Comparison of ENCODE assay signal across 9 mouse cellular contexts in the genomic region with DNA sequence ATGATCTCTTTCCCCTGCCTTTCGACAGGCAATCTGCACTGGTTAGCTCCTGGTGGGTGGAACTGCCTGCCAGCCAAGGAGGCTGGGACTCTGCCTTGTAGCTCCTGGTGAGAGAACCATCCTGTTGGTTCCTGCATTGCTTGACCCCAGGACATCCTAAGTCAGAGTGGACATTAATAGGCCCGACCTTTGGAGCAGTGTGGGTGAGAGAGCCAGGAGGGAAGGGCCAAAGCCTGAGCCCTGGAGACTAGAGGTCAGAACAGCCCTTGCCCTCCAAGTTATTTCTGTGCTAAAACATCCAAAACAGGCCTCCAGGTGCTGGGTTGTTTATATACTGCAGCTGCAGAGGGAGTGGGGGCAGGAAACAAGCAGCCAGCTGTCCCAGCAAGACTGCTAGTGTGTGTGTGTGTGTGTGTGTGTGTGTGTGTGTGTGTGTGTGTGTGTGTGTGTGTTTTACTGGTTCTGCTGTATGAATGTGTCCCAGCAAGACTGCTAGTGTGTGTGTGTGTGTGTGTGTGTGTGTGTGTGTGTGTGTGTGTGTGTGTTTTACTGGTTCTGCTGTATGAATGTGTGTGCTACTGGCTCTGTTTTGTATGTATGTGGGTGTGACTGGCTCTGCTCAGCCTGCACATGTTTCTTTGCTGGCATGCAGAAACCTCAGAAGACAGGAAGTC. TPM values are rescaled to one million over a fixed set of nuclear protein-coding genes. Genes with fewer than 3 reads are reported as not detected.
A peak's percentile ranks its signal among the peaks of the same experiment; 100 is the strongest.
DNase-seq lines count a peak whose midpoint lies in the region; ATAC-seq and TF ChIP-seq lines count a peak whose summit lies in the region.
"Had no signal": no experiment of that assay in that cellular context is flagged by ENCODE, and none has a peak within 500 bp of the region (broad histone marks: within the 10 kb centered on the region; RNA-seq: fewer than 3 reads in every experiment).

No protein-coding gene starts in this region.

- peak overlapping the region; percentile 38 for H3K27ac ChIP-seq in heart, adult 2 months
- no peak overlapping the region for H3K27ac ChIP-seq in heart, embryonic 11.5 days (ENCODE audit: low read depth, low read length)
- peak overlapping the region; percentile 6; the same call in 1 of the 2 replicates for H3K27ac ChIP-seq in heart, embryonic 16.5 days (ENCODE audit: low read length)
- H3K27ac ChIP-seq in limb, embryonic 12.5 days = peak overlapping the region; percentile 91
- H3K27ac ChIP-seq in hindbrain, embryonic 14.5 days = no peak overlapping the region

- no peak for TF ChIP-seq CTCF in heart, adult 2 months (IDR thresholded peaks at IDR 0.05)

- no peaks in the 10 kb centered on the region for H3K79me2 ChIP-seq in heart, adult 2 months (replicated peaks; ENCODE audit: control insufficient read depth, insufficient read depth, low read length)

- TF ChIP-seq POLR2A in heart, adult 2 months (IDR thresholded peaks at IDR 0.05; ENCODE audit: insufficient read depth, low read depth, low read length) = no peak

- no peak overlapping the region for H3K9ac ChIP-seq in heart, adult 2 months (ENCODE audit: low read depth, low read length)
- H3K9ac ChIP-seq in heart, embryonic 11.5 days (ENCODE audit: low read depth, low read length) = no peak overlapping the region
- H3K9ac ChIP-seq in heart, embryonic 16.5 days (ENCODE audit: low read length) = no peak overlapping the region
- H3K9ac ChIP-seq in limb, embryonic 12.5 days (replicated peaks) = no peak overlapping the region
- no peak overlapping the region for H3K9ac ChIP-seq in hindbrain, embryonic 14.5 days

- WGBS in heart, adult 2 months = 27% methylated on average over 2 of the region's 2 CpGs
- WGBS in heart, embryonic 11.5 days (ENCODE audit: insufficient replicate concordance) = 41% methylated on average over 2 of the region's 2 CpGs
- 28% methylated on average over 2 of the region's 2 CpGs for WGBS in heart, embryonic 16.5 days
- WGBS in limb, embryonic 12.5 days = 19% methylated on average over 2 of the region's 2 CpGs
- WGBS in hindbrain, embryonic 14.5 days = 77% methylated on average over 2 of the region's 2 CpGs

- peak; percentile 61 to 74 for DNase-seq in heart, adult 2 months
- peak; percentile 23 to 54 for DNase-seq in adrenal gland, postnatal 36 days
- DNase-seq in natural killer cell, adult 2 months (ENCODE audit: low spot score in 2 of 2) = peak; percentile 62 to 79
- no peak for DNase-seq in urinary bladder, postnatal 14 days (ENCODE audit: low spot score)
- DNase-seq in hindbrain, embryonic 14.5 days (ENCODE audit: low spot score) = no peak

- no peaks in the 10 kb centered on the region for H3K9me3 ChIP-seq in heart, embryonic 11.5 days (replicated peaks; ENCODE audit: control insufficient read depth, low read length)
- no peaks in the 10 kb centered on the region for H3K9me3 ChIP-seq in heart, embryonic 16.5 days (replicated peaks; ENCODE audit: control insufficient read depth, low read length)
- H3K9me3 ChIP-seq in limb, embryonic 12.5 days = no peaks in the 10 kb centered on the region
- H3K9me3 ChIP-seq in hindbrain, embryonic 14.5 days (ENCODE audit: control insufficient read depth, low read length) = no peaks in the 10 kb centered on the region

- H3K4me3 ChIP-seq in heart, adult 2 months = no peak overlapping the region
- H3K4me3 ChIP-seq in heart, embryonic 11.5 days (ENCODE audit: low read depth, low read length) = no peak overlapping the region
- no peak overlapping the region for H3K4me3 ChIP-seq in heart, embryonic 16.5 days (ENCODE audit: low read length)
- H3K4me3 ChIP-seq in limb, embryonic 12.5 days (replicated peaks) = no peak overlapping the region
- no peak overlapping the region for H3K4me3 ChIP-seq in hindbrain, embryonic 14.5 days (replicated peaks; ENCODE audit: low read length)

- TF ChIP-seq EP300 in heart, adult 2 months (IDR thresholded peaks at IDR 0.05; ENCODE audit: insufficient read depth, low read depth, low read length) = no peak

- ATAC-seq in heart, embryonic 11.5 days (replicated peaks; ENCODE audit: insufficient number of reproducible peaks, low FRiP score, low TSS enrichment) = no peak
- ATAC-seq in heart, embryonic 16.5 days (replicated peaks; ENCODE audit: extremely low read depth, insufficient read depth, low FRiP score) = peak; percentile 71
- peak; percentile 79 for ATAC-seq in limb, embryonic 12.5 days (ENCODE audit: insufficient number of reproducible peaks, insufficient read depth, low FRiP score, low TSS enrichment, low read depth)
- ATAC-seq in hindbrain, embryonic 14.5 days (ENCODE audit: low FRiP score) = no peak
- ATAC-seq: Patski had no signal

- no peaks in the 10 kb centered on the region for H3K36me3 ChIP-seq in heart, adult 2 months (ENCODE audit: control insufficient read depth, insufficient read depth, low read length)
- no peaks in the 10 kb centered on the region for H3K36me3 ChIP-seq in heart, embryonic 11.5 days (ENCODE audit: control insufficient read depth, insufficient read depth, low read length)
- H3K36me3 ChIP-seq in heart, embryonic 16.5 days (ENCODE audit: control insufficient read depth, insufficient read depth) = no peaks in the 10 kb centered on the region
- no peaks in the 10 kb centered on the region for H3K36me3 ChIP-seq in limb, embryonic 12.5 days
- no peaks in the 10 kb centered on the region for H3K36me3 ChIP-seq in hindbrain, embryonic 14.5 days (replicated peaks; ENCODE audit: control insufficient read depth, insufficient read depth)

- no peak overlapping the region for H3K4me2 ChIP-seq in heart, embryonic 11.5 days
- H3K4me2 ChIP-seq in heart, embryonic 16.5 days (ENCODE audit: low read depth, low read length) = no peak overlapping the region
- no peak overlapping the region for H3K4me2 ChIP-seq in limb, embryonic 12.5 days
- H3K4me2 ChIP-seq in hindbrain, embryonic 14.5 days (replicated peaks) = no peak overlapping the region

- intact Hi-C loops in heart, adult 2 months (cut with DNase I) = loop anchor here (2.0 kb wide), 1 partner anchor 16 kb away; no protein-coding TSS in a partner anchor

- H3K27me3 ChIP-seq in heart, adult 2 months (ENCODE audit: control insufficient read depth, insufficient read depth, low read length) = no peaks in the 10 kb centered on the region
- H3K27me3 ChIP-seq in heart, embryonic 11.5 days (ENCODE audit: control insufficient read depth, insufficient read depth, low read length) = no peaks in the 10 kb centered on the region; the same call in 1 of the 2 replicates
- H3K27me3 ChIP-seq in heart, embryonic 16.5 days (ENCODE audit: control insufficient read depth, insufficient read depth, low read length) = no peaks in the 10 kb centered on the region
- H3K27me3 ChIP-seq in limb, embryonic 12.5 days = no peaks in the 10 kb centered on the region
- no peaks in the 10 kb centered on the region for H3K27me3 ChIP-seq in hindbrain, embryonic 14.5 days (ENCODE audit: control insufficient read depth, insufficient read depth, low read length)
- H3K27me3 ChIP-seq: Patski had no signal

- peaks cover 12% of the 10 kb centered on the region for H3K4me1 ChIP-seq in heart, adult 2 months (ENCODE audit: control insufficient read depth, insufficient read depth, low read length)
- peaks cover 15% of the 10 kb centered on the region for H3K4me1 ChIP-seq in heart, embryonic 11.5 days (ENCODE audit: control insufficient read depth, insufficient read depth, low read length)
- H3K4me1 ChIP-seq in heart, embryonic 16.5 days (ENCODE audit: control insufficient read depth, insufficient read depth, low read length) = peaks cover 10% of the 10 kb centered on the region
- H3K4me1 ChIP-seq in limb, embryonic 12.5 days (replicated peaks) = peaks cover 31% of the 10 kb centered on the region
- peaks cover 10% of the 10 kb centered on the region; the same call in 1 of the 2 replicates for H3K4me1 ChIP-seq in hindbrain, embryonic 14.5 days (replicated peaks; ENCODE audit: control insufficient read depth, insufficient read depth, low read length)

RNA-seq across cellular contexts. Expression of a gene that starts 6.1 kb away (rescaled TPM):
- total RNA-seq in heart, adult 2 months (2021) = 10 to 100 TPM; 40.8 to 47.3 TPM
- 23.5 and 34.7 TPM in 2 replicates for polyA plus RNA-seq in heart, adult 2 months (2012; rRNA removed)
- 22.2 and 24.2 TPM in 2 replicates for polyA plus RNA-seq in heart, embryonic 11.5 days (2014; fragmentation: Nextera tagmentation; extraction: Ambion mirVana)
- 10 to 100 TPM; 66.0 to 74.1 TPM for total RNA-seq in adrenal gland, postnatal 36 days (2021)
- 22.6 and 25.0 TPM in 2 replicates for polyA plus RNA-seq in heart, embryonic 16.5 days (2015; fragmentation: Nextera tagmentation; extraction: Ambion mirVana)
- polyA plus RNA-seq in limb, embryonic 12.5 days (2016; fragmentation: Nextera tagmentation; extraction: Ambion mirVana) = 44.6 and 45.8 TPM in 2 replicates
- 50.8 and 51.5 TPM in 2 replicates for polyA plus RNA-seq in hindbrain, embryonic 14.5 days (2014; fragmentation: Nextera tagmentation; extraction: Ambion mirVana)

RNA-seq across cellular contexts. Expression of a gene that starts 43.5 kb away (rescaled TPM):
- total RNA-seq in heart, adult 2 months (2021) = under 1 TPM; 0.16 to 0.43 TPM
- 0.47 and 0.57 TPM in 2 replicates for polyA plus RNA-seq in heart, adult 2 months (2012; rRNA removed)
- polyA plus RNA-seq in heart, embryonic 11.5 days (2014; fragmentation: Nextera tagmentation; extraction: Ambion mirVana) = 1.2 and 1.5 TPM in 2 replicates
- total RNA-seq in adrenal gland, postnatal 36 days (2021) = 1 to 10 TPM; 1.5 to 3.3 TPM
- 0.75 and 1.0 TPM in 2 replicates for polyA plus RNA-seq in heart, embryonic 16.5 days (2015; fragmentation: Nextera tagmentation; extraction: Ambion mirVana)
- 2.7 and 3.8 TPM in 2 replicates for polyA plus RNA-seq in limb, embryonic 12.5 days (2016; fragmentation: Nextera tagmentation; extraction: Ambion mirVana)
- 1.4 and 1.8 TPM in 2 replicates for polyA plus RNA-seq in hindbrain, embryonic 14.5 days (2014; fragmentation: Nextera tagmentation; extraction: Ambion mirVana)

Comparison
In these comparisons a context has a peak if more than half of its experiments do, and no peak if none do; other contexts are left out.
1. H3K27ac ChIP-seq: peak in heart, adult 2 months (single experiment), heart, embryonic 16.5 days (single experiment) and limb, embryonic 12.5 days (single experiment); none in heart, embryonic 11.5 days (single experiment) and hindbrain, embryonic 14.5 days (single experiment).
2. ATAC-seq: peak in heart, embryonic 16.5 days (single experiment) and limb, embryonic 12.5 days (single experiment); none in heart, embryonic 11.5 days (single experiment) and hindbrain, embryonic 14.5 days (single experiment).
3. DNase-seq: peak in heart, adult 2 months (2 of 2), adrenal gland, postnatal 36 days (2 of 2) and natural killer cell, adult 2 months (2 of 2); none in urinary bladder, postnatal 14 days (single experiment) and hindbrain, embryonic 14.5 days (single experiment).